ENCODE assay signal across 12 mouse cellular contexts in genomic region chr8:98752367-98752766, GRCm38 (mm10).
A peak's percentile ranks its signal among the peaks of the same experiment; 100 is the strongest.
DNase-seq lines count a peak whose midpoint lies in the region; ATAC-seq and TF ChIP-seq lines count a peak whose summit lies in the region.
"Had no signal": no experiment of that assay in that cellular context is flagged by ENCODE, and none has a peak within 500 bp of the region (broad histone marks: within the 10 kb centered on the region; RNA-seq: fewer than 3 reads in every experiment).

No protein-coding gene starts in this region.

- no peak for DNase-seq in forebrain, embryonic 14.5 days (ENCODE audit: low spot score)
- DNase-seq in embryonic facial prominence, embryonic 11.5 days (ENCODE audit: low spot score) = peak; percentile 31
- DNase-seq in retina, adult 2 months (ENCODE audit: low read depth, low spot score) = peak; percentile 2
- DNase-seq in heart, adult 2 months = no peak
- no peak for DNase-seq in right cerebral cortex, adult 2 months (ENCODE audit: low spot score in 2 of 2)
- no peak for DNase-seq in heart, embryonic 10.5 days (ENCODE audit: low spot score)
- DNase-seq: adrenal gland, postnatal 36 days; lung, postnatal 14 days had no signal

- H3K4me1 ChIP-seq in forebrain, embryonic 12.5 days = 0 out of 2 replicates have a peak, but pooled peaks cover 8% of the 10 kb centered on the region
- H3K4me1 ChIP-seq in forebrain, embryonic 14.5 days (ENCODE audit: control insufficient read depth, insufficient read depth, low read length) = no peaks in the 10 kb centered on the region
- H3K4me1 ChIP-seq in embryonic facial prominence, embryonic 11.5 days (ENCODE audit: control insufficient read depth, insufficient read depth, low read length) = no peaks in the 10 kb centered on the region
- peaks cover 3% of the 10 kb centered on the region; the same call in 1 of the 2 replicates for H3K4me1 ChIP-seq in kidney, embryonic 15.5 days
- no peaks in the 10 kb centered on the region for H3K4me1 ChIP-seq in heart, adult 2 months (ENCODE audit: control insufficient read depth, insufficient read depth, low read length)
- H3K4me1 ChIP-seq in heart, embryonic 10.5 days = no peaks in the 10 kb centered on the region
- H3K4me1 ChIP-seq: limb, embryonic 13.5 days; stomach, embryonic 15.5 days had no signal

- H3K27ac ChIP-seq in forebrain, embryonic 12.5 days = no peak overlapping the region
- no peak overlapping the region for H3K27ac ChIP-seq in forebrain, embryonic 14.5 days (ENCODE audit: low read depth, low read length)
- H3K27ac ChIP-seq in embryonic facial prominence, embryonic 11.5 days (replicated peaks; ENCODE audit: low read depth, low read length) = no peak overlapping the region
- H3K27ac ChIP-seq in kidney, embryonic 15.5 days = no peak overlapping the region
- no peak overlapping the region for H3K27ac ChIP-seq in heart, adult 2 months
- H3K27ac ChIP-seq in heart, embryonic 10.5 days = no peak overlapping the region
- H3K27ac ChIP-seq: limb, embryonic 13.5 days; stomach, embryonic 15.5 days had no signal

- H3K36me3 ChIP-seq in forebrain, embryonic 12.5 days (replicated peaks) = no peaks in the 10 kb centered on the region
- no peaks in the 10 kb centered on the region for H3K36me3 ChIP-seq in forebrain, embryonic 14.5 days (ENCODE audit: control insufficient read depth, insufficient read depth, low read length)
- no peaks in the 10 kb centered on the region for H3K36me3 ChIP-seq in embryonic facial prominence, embryonic 11.5 days (replicated peaks; ENCODE audit: control insufficient read depth, insufficient read depth, low read depth, low read length)
- no peaks in the 10 kb centered on the region for H3K36me3 ChIP-seq in kidney, embryonic 15.5 days
- no peaks in the 10 kb centered on the region for H3K36me3 ChIP-seq in heart, adult 2 months (ENCODE audit: control insufficient read depth, insufficient read depth, low read length)
- H3K36me3 ChIP-seq in heart, embryonic 10.5 days = no peaks in the 10 kb centered on the region
- H3K36me3 ChIP-seq: limb, embryonic 13.5 days; stomach, embryonic 15.5 days had no signal

- intact Hi-C loops in heart, adult 2 months (cut with DNase I) = no loop called here

- H3K9me3 ChIP-seq in forebrain, embryonic 12.5 days = no peaks in the 10 kb centered on the region
- no peaks in the 10 kb centered on the region for H3K9me3 ChIP-seq in forebrain, embryonic 14.5 days (replicated peaks; ENCODE audit: control insufficient read depth, low read length)
- no peaks in the 10 kb centered on the region for H3K9me3 ChIP-seq in embryonic facial prominence, embryonic 11.5 days (replicated peaks; ENCODE audit: control insufficient read depth, low read length)
- no peaks in the 10 kb centered on the region for H3K9me3 ChIP-seq in kidney, embryonic 15.5 days (replicated peaks)
- H3K9me3 ChIP-seq in heart, embryonic 10.5 days = no peaks in the 10 kb centered on the region
- H3K9me3 ChIP-seq: limb, embryonic 13.5 days; stomach, embryonic 15.5 days had no signal

- no peak for TF ChIP-seq POLR2A in heart, adult 2 months (IDR thresholded peaks at IDR 0.05; ENCODE audit: insufficient read depth, low read depth, low read length)

- WGBS in forebrain, embryonic 12.5 days = 24% methylated on average over 6 of the region's 6 CpGs
- WGBS in forebrain, embryonic 14.5 days = 41% methylated on average over 6 of the region's 6 CpGs
- WGBS in embryonic facial prominence, embryonic 11.5 days = 8% methylated on average over 6 of the region's 6 CpGs
- WGBS in kidney, embryonic 15.5 days = 23% methylated on average over 6 of the region's 6 CpGs
- WGBS in heart, adult 2 months = 54% methylated on average over 6 of the region's 6 CpGs
- 54% methylated on average over 6 of the region's 6 CpGs for WGBS in heart, embryonic 10.5 days

- H3K9ac ChIP-seq in forebrain, embryonic 12.5 days = no peak overlapping the region
- no peak overlapping the region for H3K9ac ChIP-seq in forebrain, embryonic 14.5 days (ENCODE audit: low read length)
- H3K9ac ChIP-seq in embryonic facial prominence, embryonic 11.5 days (replicated peaks; ENCODE audit: low read length) = no peak overlapping the region
- no peak overlapping the region for H3K9ac ChIP-seq in kidney, embryonic 15.5 days
- H3K9ac ChIP-seq in heart, adult 2 months (ENCODE audit: low read depth, low read length) = no peak overlapping the region
- H3K9ac ChIP-seq: limb, embryonic 13.5 days; stomach, embryonic 15.5 days had no signal

- H3K27me3 ChIP-seq in forebrain, embryonic 12.5 days = no peaks in the 10 kb centered on the region
- no peaks in the 10 kb centered on the region for H3K27me3 ChIP-seq in forebrain, embryonic 14.5 days (replicated peaks; ENCODE audit: control insufficient read depth, insufficient read depth, low read length)
- no peaks in the 10 kb centered on the region for H3K27me3 ChIP-seq in embryonic facial prominence, embryonic 11.5 days (ENCODE audit: control insufficient read depth, insufficient read depth, low read length)
- H3K27me3 ChIP-seq in kidney, embryonic 15.5 days = no peaks in the 10 kb centered on the region
- no peaks in the 10 kb centered on the region for H3K27me3 ChIP-seq in heart, adult 2 months (ENCODE audit: control insufficient read depth, insufficient read depth, low read length)
- no peaks in the 10 kb centered on the region for H3K27me3 ChIP-seq in heart, embryonic 10.5 days (ENCODE audit: insufficient read depth, poor library complexity, severe bottlenecking)
- H3K27me3 ChIP-seq: limb, embryonic 13.5 days; stomach, embryonic 15.5 days had no signal

- TF ChIP-seq CTCF in heart, adult 2 months (IDR thresholded peaks at IDR 0.05) = no peak

- H3K79me2 ChIP-seq in heart, adult 2 months (replicated peaks; ENCODE audit: control insufficient read depth, insufficient read depth, low read length) = no peaks in the 10 kb centered on the region

- no peak overlapping the region for H3K4me2 ChIP-seq in forebrain, embryonic 12.5 days
- no peak overlapping the region for H3K4me2 ChIP-seq in forebrain, embryonic 14.5 days (ENCODE audit: low read length)
- H3K4me2 ChIP-seq in embryonic facial prominence, embryonic 11.5 days (ENCODE audit: low read depth, low read length) = no peak overlapping the region
- no peak overlapping the region for H3K4me2 ChIP-seq in kidney, embryonic 15.5 days
- H3K4me2 ChIP-seq: limb, embryonic 13.5 days; stomach, embryonic 15.5 days had no signal

- H3K4me3 ChIP-seq in forebrain, embryonic 12.5 days (replicated peaks) = no peak overlapping the region
- H3K4me3 ChIP-seq in forebrain, embryonic 14.5 days (ENCODE audit: low read depth, low read length) = no peak overlapping the region
- no peak overlapping the region for H3K4me3 ChIP-seq in embryonic facial prominence, embryonic 11.5 days (ENCODE audit: low read depth, low read length)
- H3K4me3 ChIP-seq in kidney, embryonic 15.5 days (replicated peaks) = no peak overlapping the region
- H3K4me3 ChIP-seq in heart, adult 2 months = no peak overlapping the region
- no peak overlapping the region for H3K4me3 ChIP-seq in heart, embryonic 10.5 days
- H3K4me3 ChIP-seq: limb, embryonic 13.5 days; stomach, embryonic 15.5 days had no signal

- peak; percentile 83 for ATAC-seq in forebrain, embryonic 12.5 days (ENCODE audit: low FRiP score)
- ATAC-seq in forebrain, embryonic 14.5 days = no peak
- ATAC-seq in embryonic facial prominence, embryonic 11.5 days (replicated peaks; ENCODE audit: insufficient number of reproducible peaks, low FRiP score, low TSS enrichment, low read depth) = peak; percentile 81
- ATAC-seq in kidney, embryonic 15.5 days (replicated peaks; ENCODE audit: low FRiP score) = peak; percentile 74

- no peak for TF ChIP-seq EP300 in heart, adult 2 months (IDR thresholded peaks at IDR 0.05; ENCODE audit: insufficient read depth, low read depth, low read length)

Comparison
In these comparisons a context has a peak if more than half of its experiments do, and no peak if none do; other contexts are left out.
1. DNase-seq: peak in embryonic facial prominence, embryonic 11.5 days (single experiment) and retina, adult 2 months (single experiment); none in forebrain, embryonic 14.5 days (single experiment), heart, adult 2 months (0 of 2), right cerebral cortex, adult 2 months (0 of 2) and heart, embryonic 10.5 days (single experiment).